Mouse (Mus musculus) layer of hippocampus, adult 11-12 months (tissue): ENCODE measurements around the gene Rcor1.
A peak's percentile ranks its signal among the peaks of the same experiment; 100 is the strongest.
"Not testable (repeated sequence)": the region's sequence is repeated elsewhere in the genome, so short reads cannot be mapped to it uniquely, and the experiment has no call there.

ENCODE experiments used
- DNase-seq: peaks from one replicate; pipeline ENCODE4 v3.0.0; 2022; ENCODE audit warnings: low spot score

The Rcor1 gene

DNA sequence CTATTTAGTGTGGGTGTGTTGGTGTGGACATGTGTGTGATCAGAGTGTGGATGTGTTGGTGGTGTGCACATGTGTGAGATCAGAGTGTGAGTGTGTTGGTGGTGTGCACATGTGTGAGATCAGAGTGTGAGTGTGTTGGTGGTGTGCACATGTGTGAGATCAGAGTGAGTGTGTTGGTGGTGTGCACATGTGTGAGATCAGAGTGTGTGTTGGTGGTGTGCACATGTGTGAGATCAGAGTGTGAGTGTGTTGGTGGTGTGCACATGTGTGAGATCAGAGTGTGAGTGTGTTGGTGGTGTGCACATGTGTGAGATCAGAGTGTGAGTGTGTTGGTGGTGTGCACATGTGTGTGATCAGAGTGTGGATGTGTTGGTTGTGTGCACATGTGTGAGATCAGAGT, 30.1 kb downstream of the Rcor1 start:
- not testable (repeated sequence) for DNase-seq

DNA sequence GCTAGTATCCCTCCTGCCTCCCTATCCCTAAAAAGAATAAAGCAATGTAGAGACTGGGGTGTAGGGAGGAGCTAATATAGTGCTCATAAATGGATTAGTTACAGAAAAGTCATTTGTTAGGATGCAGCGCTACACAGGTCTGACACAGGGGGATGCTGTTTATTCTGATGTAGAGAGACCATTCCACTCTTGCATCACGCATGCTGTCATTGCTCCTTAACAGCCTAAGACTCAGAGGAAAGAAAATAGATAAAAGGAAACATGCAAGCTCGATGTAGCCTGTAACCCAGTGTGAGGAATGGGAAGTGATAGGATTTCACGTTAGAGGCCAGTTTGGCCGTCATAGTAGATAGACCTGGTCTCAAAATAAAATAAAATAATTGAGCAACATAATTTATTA, 31.9 kb downstream of the Rcor1 start:
- DNase-seq = no peak

DNA sequence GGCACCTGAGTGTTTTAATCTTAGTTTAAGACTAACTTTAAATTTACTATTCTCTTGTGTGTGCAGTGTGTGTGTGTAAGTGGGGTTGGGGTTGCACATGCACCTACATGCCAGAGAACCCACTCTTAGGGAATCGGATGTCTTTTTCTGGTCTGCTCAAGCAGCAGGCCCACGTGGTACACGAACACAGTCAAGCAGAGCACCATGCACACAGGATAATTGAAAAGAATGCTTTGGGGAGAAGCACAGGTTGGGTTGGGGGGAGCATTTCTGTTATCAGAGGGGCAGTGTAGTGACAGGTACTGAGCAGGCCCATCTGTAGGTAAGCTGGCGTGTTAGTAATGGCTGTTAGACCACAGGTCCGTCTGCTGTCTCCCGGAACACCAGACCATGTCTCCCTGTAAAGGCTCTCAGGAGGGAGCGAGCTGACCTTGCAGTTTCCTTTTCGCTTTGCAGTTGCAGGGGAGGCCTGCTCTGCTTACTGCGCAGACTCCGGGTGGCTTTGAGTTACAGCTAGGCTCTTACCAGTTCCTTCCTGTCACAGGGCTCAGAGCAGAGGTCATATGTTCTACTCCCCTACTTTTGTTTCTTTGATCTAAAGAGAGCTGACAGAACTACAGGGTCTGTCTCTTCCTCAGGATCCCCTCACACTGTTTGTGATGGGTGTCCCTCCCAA, 32.5 kb downstream of the Rcor1 start:
- DNase-seq = peak; percentile 52

DNA sequence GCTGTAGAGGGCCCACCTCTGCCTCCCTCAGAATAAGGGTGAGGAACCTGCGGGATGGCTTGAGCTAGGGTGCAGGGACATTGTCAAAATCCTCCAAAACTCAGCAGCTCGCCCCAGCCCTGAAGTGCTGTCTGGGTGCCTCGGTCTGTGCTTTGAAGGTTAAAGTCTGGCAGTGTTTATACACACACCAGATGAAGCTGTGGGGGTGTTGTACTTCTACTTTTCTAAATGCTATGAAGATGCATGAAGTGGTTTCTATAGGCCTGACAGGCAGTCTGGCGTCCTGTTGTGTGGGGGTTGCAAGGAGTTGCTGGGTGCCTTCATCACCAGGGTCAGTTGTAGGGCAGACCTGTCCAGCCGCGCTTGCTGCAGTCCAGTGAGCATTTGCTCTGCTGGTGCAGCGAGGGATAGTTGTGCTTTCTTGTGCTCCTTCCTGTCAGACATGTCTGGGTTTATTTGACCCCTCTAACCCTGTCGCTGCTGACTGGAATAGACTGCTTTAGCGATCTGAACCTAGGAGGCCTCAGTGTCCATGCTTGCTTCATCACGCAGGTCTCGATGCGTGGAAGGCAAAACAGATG, 37.3 kb downstream of the Rcor1 start:
- no peak for DNase-seq

DNA sequence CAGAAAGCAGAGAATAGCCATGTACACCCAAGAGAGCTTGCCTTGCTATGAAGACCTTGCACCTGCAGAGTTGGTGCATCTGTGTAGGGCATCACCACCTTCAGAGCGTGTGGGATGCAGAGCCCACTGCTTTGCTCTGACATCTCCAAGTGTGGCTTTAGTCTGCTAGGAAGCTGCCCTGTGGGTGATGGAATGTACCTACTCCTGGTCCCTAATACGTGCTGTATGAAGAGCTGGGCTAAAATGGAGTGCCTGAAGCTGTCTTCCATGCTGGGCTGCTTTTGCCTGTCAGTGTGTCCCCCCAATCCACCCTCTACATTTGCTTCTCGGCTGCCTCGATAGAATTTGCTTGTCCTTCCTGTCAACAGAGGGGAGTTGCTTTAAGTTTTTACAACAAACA, 46.4 kb downstream of the Rcor1 start:
- no peak for DNase-seq

DNA sequence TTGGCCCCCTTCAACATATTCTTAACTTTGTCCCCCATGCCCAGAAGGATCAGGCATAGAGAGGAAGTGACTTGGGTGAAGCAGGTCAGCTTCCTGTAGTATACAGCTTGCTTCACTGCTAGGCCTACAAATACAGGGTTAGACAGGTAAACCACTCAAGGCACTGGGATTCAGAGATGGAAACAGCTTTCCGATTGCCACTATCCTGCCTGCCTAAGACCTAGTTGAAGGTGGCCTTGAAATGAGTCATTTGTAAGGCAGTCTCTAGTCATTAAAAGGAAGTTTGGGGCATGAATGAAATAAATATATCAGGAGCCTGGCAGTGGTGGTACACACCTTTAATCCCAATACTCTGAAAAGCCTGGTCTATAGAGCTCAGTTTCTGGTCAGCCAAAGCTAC, 47.9 kb downstream of the Rcor1 start:
- no peak for DNase-seq

DNA sequence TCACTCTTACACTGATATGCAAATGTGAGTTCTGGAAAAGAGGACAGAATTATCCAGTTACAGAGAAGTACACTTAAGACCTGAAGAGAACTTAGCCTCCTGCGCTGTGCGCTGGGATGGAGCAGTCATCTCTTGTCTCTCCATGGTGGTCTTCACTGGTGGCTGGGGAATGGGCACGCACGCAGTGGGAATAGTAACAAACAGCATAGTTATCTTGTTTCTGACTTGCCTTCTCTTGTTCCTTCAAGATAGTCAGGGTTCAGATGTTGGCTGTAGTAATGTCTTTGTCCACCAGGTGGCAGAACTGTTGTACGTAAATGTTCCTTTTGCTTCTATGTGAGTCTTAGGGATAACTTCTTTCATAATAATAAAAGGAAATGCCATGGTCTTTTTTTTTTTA, 49.0 kb downstream of the Rcor1 start:
- DNase-seq = peak; percentile 87

DNA sequence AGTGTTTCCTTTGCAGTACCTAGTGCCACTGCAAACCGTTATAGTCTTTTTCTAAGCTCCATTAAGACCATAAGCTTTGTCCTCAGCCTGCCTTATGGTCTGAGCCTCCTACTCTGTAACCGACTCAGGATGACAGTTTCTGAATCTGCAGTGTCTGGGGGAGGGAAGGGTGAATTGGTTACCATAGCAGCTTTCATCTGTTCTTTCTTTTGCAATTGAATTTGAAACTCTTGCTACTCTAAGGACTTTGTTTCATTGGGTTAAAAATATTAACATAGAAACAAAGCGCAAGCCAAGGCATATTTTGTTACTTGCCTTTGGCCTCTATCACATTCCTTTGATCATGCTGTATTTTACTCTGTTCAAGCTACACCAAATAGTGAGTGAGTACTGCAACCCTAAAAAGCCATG, 49.6 kb downstream of the Rcor1 start:
- DNase-seq = peak; percentile 32

DNA sequence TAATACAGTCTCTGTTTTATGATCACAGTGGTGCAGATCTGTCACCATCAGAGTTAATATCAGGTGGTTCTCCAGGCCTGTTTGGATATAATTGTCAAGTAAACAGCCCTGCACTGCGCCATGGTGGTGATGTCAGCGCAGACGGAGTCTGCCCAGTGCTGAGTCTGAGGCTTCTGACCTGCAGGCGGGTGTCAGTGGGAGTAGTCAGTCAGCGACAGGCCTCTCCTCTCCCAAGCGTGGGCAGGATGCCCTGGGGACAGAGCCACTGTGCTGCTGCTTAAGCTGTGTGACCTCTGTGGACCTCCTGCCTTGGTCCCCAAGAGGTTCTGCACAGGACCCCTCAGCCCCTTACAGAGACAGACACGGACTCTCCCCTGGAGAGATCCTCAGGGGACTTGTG, 50.0 kb downstream of the Rcor1 start:
- DNase-seq = no peak

DNA sequence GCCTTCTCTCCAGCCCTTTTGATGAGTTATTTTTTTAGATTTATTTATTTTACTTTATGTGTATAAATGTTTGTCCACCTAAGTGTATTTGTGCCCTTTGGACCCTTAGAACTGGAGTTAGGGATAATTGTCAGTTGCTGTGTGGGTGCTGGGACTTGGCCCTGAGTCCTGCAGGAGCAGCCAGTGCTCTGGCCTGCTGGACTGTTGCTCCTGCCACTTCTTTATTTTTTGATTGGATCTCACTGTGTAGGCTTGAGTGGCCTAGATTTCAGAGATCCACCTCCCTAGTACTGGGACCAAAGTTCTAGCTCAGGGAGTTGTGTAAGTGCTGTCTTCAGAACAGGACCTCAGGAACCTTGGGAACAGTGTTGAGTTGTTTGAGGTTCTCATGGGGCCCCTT, 51.6 kb downstream of the Rcor1 start:
- no peak for DNase-seq

DNA sequence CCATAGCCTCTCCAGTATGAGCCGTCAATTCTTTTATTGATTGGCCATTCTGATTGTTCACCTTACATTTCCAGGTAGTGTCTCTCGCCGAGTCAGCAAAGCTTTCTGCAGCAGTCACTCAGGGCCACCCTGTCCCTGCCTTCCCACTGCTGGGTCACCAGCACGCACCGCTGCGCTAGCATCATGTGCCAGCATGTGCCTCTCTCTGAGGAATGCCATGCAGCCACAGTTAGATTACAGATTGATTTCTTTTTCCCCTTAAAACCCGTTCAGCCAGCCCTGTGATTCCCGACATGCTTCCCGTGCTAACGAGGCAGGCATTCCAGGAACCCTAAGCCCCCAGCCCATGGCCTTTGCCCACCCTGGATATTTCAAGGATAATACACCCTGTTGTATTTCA, 52.8 kb downstream of the Rcor1 start:
- DNase-seq = no peak

DNA sequence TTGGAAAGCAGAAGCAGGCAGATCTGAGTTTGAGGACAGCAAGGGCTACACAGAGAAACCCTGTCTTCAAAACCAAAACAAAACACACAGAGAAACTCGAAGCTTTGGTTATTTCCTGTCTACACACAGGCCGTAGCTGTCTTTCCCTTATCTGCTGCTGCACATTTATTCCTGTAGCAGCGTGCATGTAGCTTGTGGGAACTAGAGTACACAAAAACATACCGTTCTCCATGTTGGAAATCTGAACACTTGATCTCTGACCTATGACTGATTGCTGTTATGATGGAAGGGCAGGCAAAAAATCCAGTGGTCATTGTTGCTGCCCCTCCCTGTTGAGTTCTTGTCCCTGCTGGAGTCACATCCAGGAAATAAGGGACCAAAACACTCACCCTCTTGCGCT, 54.9 kb downstream of the Rcor1 start:
- no peak for DNase-seq

DNA sequence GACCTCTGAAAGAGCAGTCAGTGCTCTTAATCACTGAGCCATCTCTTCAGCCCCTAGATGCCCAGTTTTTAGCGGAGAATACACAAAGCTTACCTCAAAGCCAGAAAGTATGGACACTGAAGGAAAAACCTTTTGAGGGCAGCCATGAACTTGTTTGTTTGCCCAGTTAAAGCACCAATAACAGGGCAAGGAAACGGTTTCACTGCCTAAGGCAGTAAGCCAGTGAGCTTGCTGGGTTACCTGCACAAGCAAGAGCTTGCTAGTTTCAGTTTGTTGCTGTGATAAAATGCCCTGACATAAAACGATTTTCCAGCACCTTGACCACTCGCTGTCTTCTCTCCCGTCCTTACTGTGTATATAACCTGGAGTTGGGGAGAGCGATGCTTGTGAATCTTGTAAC, 55.9 kb downstream of the Rcor1 start:
- no peak for DNase-seq

DNA sequence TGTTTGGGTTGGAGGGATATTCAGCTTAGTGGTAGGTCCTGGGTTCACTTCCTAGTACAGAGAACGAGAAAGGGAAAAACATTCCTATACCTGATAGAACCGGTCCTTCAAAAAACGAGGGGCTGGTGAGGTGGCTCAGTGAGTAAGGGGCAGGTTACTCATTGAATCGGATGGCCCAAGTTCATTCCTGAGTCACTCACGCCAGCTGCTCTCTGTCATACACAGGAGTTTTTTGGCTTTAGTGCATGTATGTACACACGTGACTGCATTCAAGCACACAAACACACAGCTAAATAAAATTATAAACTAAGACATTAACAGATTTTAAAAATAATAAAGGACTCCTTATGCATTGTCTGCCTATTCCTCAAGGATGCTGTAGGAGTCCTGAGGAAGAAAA, 57.1 kb downstream of the Rcor1 start:
- DNase-seq = no peak

DNA sequence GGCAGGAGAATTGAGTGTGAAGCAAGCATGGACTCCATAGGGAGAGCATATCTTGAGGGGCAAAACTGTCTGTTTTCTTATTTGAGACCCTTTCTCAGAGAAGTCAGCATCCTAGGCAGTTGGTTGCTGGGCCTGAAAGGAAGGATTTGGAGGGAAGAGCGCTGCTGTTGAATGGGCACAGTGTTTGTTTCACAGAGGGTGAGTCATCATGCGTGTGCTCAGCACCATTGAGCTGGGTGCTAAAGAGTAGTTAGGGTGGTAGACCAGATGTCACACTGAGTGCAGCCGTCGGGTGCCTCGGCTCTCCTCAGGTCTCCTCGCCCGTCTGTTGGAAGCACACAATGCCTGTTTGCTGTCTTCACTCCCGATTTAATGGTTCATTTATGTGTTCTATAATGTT, 57.9 kb downstream of the Rcor1 start:
- DNase-seq = no peak

DNA sequence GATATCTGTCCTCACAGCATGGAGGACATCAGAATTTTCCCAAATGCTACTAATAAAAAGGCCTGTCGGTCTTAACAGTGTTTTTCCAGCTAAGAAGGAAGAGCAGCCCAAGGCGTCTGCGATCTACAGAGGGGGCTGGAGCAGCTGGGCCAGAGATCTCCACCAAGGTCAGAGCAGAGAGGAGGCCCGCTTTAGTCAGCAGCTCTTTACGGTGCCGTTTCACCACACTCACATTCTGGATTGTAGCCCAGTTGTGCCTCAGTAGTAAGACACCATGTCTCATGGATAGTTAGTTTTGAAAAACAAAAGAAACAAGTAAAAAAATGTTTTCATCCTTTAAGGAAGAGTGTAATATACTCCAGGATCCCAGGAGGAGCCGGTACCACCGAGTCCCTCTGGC, 72.0 kb downstream of the Rcor1 start:
- no peak for DNase-seq

DNA sequence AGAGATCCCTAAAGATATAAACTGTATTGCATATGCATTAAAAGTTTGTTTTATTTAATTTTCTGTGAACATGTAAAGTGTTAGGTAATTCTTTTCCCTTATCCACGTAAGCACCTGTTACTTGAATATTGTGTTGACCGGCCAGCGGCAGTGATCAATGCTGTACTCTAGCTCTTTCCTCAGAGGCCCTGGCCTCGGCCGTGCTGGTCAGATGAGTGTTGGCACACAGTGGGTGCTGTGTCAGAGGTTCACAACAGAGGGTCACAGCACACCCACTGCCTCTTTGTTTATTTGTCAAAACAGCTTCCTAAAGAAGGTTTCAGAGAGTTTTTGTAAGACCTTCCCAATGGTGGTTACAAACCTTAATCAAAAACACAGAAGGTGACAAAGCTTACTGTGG, 75.4 kb downstream of the Rcor1 start:
- DNase-seq = no peak

DNA sequence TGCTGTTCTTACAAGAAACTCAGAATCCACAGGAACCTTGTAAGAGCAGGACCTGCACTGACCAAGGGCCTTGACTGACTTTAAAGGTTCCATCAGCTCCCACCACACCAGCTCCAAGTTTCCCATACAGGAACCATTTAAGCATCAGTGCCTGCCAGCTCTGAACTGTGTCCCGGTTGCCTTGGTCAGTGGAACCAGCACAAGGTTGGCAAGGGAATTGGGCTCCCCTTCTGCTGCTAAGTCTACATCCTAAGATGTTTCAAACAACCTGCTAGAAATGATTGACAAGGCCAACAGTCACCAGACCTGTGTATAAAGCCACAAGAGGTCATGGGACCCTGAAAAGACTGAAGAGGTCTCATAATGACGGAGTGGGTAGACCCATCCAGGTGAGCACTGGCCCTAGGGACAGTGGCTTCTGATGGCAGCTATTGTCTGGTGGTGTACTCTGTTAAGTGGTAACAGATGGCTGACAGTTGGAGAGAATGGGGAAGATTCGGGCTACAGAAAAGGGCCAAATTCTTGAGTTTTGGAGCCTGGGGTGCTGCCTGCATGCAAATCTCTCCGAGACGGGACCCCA, 80.4 kb downstream of the Rcor1 start:
- DNase-seq = no peak

DNA sequence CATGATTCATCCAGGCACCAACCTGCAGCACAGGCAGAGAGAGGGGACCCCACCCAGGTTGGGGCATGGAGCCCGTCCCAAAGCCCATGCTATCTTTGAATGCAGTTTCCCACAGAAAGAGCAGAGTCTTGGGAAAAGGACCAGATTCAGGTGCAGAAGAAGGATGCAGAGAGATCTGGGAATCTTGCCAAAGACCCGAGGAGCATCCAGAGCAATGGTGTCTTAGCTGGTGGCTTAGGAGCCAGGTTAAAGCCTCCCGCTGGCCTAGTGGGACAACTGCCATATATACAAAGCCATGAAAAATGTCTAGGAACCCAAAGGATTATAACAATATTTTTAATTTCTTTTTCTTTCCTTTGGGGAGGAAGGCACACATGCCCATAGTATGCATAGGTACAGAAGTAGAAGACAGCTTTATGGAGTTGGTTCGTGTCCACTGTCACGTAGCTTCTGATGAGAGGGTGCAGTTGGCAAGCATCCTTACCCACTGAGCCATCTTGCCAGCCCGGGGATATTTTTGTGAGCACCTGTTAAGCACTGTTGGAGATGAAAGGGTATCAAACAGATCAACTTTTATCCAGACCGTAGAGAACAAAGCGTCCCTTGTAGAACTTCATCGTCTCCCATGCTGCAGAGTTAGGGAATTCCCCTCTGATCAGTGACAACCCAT, 82.0 kb downstream of the Rcor1 start:
- no peak for DNase-seq

DNA sequence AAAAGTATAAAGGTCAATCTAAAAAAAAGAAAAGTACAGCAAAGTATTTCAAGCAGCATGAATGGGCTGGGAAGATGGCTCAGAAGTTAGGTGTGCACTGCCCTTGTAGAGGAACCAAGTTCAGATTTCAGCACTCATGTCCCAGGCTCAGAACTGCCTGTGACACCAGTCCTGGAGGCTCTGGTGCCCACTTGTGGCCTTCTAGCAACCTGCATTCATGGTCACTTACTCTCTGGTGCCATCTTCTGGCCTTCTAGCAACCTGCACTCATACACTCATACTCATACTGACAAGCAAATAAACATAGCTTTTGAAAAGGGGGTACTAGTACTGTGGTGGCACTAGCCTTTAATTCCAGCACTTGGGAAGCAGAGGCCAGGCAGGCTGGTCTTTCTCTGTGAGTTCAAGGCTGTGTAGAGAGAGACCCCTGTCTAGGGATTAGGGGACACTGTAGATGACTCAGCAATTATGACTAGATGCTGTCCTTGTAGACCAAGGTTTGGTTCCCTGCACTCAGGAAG, 83.2 kb downstream of the Rcor1 start:
- no peak for DNase-seq

DNA sequence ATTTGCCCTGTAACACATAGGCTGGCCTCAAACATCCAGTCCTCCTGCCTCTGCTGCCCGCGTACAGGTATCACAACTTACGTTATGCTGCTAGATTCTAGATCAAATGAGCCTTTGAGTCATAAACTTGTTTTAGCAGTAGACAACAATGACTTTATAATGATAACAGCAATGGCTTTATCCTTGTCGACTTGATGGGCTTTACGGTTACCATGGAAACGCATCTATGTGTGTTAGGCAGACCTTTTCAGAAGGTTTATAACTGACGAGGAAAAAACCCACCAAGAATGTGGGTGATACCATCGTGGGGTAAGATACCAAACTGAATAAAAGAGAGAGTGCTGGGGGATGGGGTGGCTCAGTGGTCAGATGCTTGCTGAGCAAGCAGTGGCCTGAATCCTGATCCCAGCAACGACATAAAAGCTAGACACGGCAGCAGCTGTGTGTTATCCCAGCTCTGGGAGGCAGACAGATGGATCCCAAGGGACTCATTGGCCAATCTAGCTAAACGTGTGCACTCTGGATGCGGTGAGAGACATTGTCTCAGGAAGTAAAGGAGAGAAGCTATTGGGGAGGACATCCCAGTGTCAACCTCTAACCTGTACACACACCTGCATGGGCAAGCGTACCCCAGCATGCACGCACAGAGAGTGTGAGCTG, 85.6 kb downstream of the Rcor1 start:
- no peak for DNase-seq

DNA sequence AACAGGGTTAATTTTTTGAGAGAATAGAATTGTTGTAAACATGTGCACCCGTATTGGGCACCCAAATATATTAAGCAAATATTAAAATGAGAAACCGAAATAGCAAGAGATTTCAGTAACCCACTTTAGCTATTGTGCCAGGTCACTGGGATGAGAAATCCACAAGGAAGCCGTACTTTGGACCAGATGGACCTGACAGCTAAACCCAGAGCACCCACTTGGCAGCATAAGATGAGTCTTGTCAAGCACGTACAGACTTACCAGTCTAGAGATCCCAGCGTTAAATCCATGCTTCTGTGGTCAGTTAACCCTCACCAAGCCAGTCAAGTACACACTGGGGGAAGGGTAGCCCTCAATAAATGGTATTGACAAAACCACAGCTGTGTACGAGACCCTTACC, 86.5 kb downstream of the Rcor1 start:
- no peak for DNase-seq

DNA sequence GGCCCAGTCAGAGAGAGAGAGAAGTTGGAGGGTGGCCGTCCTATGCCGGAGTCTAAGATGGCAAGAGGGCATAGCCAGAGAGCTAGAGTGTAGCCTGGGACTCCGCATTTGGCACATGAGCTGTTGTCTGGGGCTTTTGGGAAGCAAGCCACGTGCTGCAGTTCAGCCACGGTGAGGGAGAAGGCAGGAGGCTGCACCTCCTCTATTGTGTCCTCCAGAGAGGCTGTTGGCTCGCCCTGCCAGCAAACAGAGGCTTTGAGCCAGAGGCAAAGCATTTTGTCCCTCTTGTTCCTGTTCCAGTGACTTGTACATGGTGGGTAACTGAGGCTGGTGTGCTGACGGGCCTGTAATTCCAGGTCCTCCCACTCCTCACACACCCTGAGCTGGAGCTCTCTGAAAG, 95.0 kb downstream of the Rcor1 start:
- DNase-seq = no peak
